8 mouse cellular contexts compared by ENCODE assay signal in the genomic region with DNA sequence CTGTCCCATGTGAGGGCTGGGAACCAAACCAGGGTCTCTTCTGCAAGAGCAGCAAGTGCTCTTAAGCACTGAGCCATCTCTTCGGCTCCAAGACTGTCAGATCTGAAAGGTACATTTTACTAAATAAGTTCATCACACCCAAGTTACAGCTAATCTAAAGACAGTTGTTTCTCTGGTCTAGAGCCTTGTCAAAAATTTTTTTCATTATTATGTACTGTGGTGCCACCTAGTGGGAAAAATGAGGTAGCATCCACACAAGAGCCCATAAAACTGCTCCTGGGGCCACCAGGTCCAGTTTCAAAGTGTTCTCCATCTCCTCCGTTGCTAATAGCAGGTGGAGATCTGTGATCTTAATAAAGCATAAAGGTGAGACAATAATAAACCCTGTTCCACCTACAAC. TPM values are rescaled to one million over a fixed set of nuclear protein-coding genes. Genes with fewer than 3 reads are reported as not detected.
A peak's percentile ranks its signal among the peaks of the same experiment; 100 is the strongest.
DNase-seq lines count a peak whose midpoint lies in the region; ATAC-seq and TF ChIP-seq lines count a peak whose summit lies in the region.

No protein-coding gene starts in this region.

- TF ChIP-seq CTCF in heart, adult 2 months (IDR thresholded peaks at IDR 0.05) = peak; percentile 88
- peak; percentile 75 for TF ChIP-seq CTCF in E14TG2a.4 (conservative IDR thresholded peaks at IDR 0.05; ENCODE audit: low read length)

- H3K4me3 ChIP-seq in heart, adult 2 months = no peak overlapping the region
- H3K4me3 ChIP-seq in heart, embryonic 11.5 days (ENCODE audit: low read depth, low read length) = no peak overlapping the region
- no peak overlapping the region for H3K4me3 ChIP-seq in E14TG2a.4 (replicated peaks; ENCODE audit: low read length)
- no peak overlapping the region for H3K4me3 ChIP-seq in forebrain, embryonic 16.5 days (replicated peaks; ENCODE audit: low read length)

- no peak overlapping the region for H3K9ac ChIP-seq in heart, adult 2 months (ENCODE audit: low read depth, low read length)
- H3K9ac ChIP-seq in heart, embryonic 11.5 days (ENCODE audit: low read depth, low read length) = no peak overlapping the region
- no peak overlapping the region for H3K9ac ChIP-seq in forebrain, embryonic 16.5 days (replicated peaks; ENCODE audit: low read depth, low read length)

- H3K9me3 ChIP-seq in heart, embryonic 11.5 days (replicated peaks; ENCODE audit: control insufficient read depth, low read length) = no peaks in the 10 kb centered on the region
- H3K9me3 ChIP-seq in E14TG2a.4 (ENCODE audit: low read length) = no peaks in the 10 kb centered on the region
- no peaks in the 10 kb centered on the region for H3K9me3 ChIP-seq in forebrain, embryonic 16.5 days (ENCODE audit: control insufficient read depth, low read length)

- no peaks in the 10 kb centered on the region for H3K79me2 ChIP-seq in heart, adult 2 months (replicated peaks; ENCODE audit: control insufficient read depth, insufficient read depth, low read length)

- no peaks in the 10 kb centered on the region for H3K36me3 ChIP-seq in heart, adult 2 months (ENCODE audit: control insufficient read depth, insufficient read depth, low read length)
- H3K36me3 ChIP-seq in heart, embryonic 11.5 days (ENCODE audit: control insufficient read depth, insufficient read depth, low read length) = no peaks in the 10 kb centered on the region
- H3K36me3 ChIP-seq in E14TG2a.4 (ENCODE audit: insufficient read depth, low read length) = peaks cover 5% of the 10 kb centered on the region; the same call in 1 of the 2 replicates
- H3K36me3 ChIP-seq in forebrain, embryonic 16.5 days (ENCODE audit: control insufficient read depth, insufficient read depth) = no peaks in the 10 kb centered on the region

- DNase-seq in heart, adult 2 months = peak; percentile 21 to 26
- peak; percentile 16 for DNase-seq in c-Kit-positive CD71-positive TER-119-positive erythroid progenitor cells, embryonic 14.5 days (ENCODE audit: low spot score)
- DNase-seq in layer of hippocampus, adult 8-10 months (ENCODE audit: low spot score in 2 of 2) = peak; percentile 34 to 68
- DNase-seq in mesoderm, embryonic 11.5 days (ENCODE audit: low read depth, low spot score) = peak; percentile 69
- DNase-seq in thymus, postnatal 0 days (ENCODE audit: low spot score) = peak; percentile 55

- TF ChIP-seq EP300 in heart, adult 2 months (IDR thresholded peaks at IDR 0.05; ENCODE audit: insufficient read depth, low read depth, low read length) = no peak

- no peak overlapping the region for H3K4me2 ChIP-seq in heart, embryonic 11.5 days
- H3K4me2 ChIP-seq in forebrain, embryonic 16.5 days (ENCODE audit: low read length) = no peak overlapping the region

- H3K4me1 ChIP-seq in heart, adult 2 months (ENCODE audit: control insufficient read depth, insufficient read depth, low read length) = no peaks in the 10 kb centered on the region
- H3K4me1 ChIP-seq in heart, embryonic 11.5 days (ENCODE audit: control insufficient read depth, insufficient read depth, low read length) = peaks cover 3% of the 10 kb centered on the region; the same call in 1 of the 2 replicates
- H3K4me1 ChIP-seq in E14TG2a.4 (replicated peaks; ENCODE audit: low read depth, low read length) = peaks cover 12% of the 10 kb centered on the region
- H3K4me1 ChIP-seq in forebrain, embryonic 16.5 days (replicated peaks; ENCODE audit: control insufficient read depth, insufficient read depth, low read length) = no peaks in the 10 kb centered on the region

- no peak for ATAC-seq in heart, embryonic 11.5 days (replicated peaks; ENCODE audit: insufficient number of reproducible peaks, low FRiP score, low TSS enrichment)
- peak; percentile 26; the same call in 1 of the 2 replicates for ATAC-seq in forebrain, embryonic 16.5 days

- no peaks in the 10 kb centered on the region for H3K27me3 ChIP-seq in heart, adult 2 months (ENCODE audit: control insufficient read depth, insufficient read depth, low read length)
- H3K27me3 ChIP-seq in heart, embryonic 11.5 days (ENCODE audit: control insufficient read depth, insufficient read depth, low read length) = peaks cover 4% of the 10 kb centered on the region
- H3K27me3 ChIP-seq in E14TG2a.4 (ENCODE audit: insufficient read depth, low read length) = no peaks in the 10 kb centered on the region
- no peaks in the 10 kb centered on the region for H3K27me3 ChIP-seq in forebrain, embryonic 16.5 days (replicated peaks; ENCODE audit: control insufficient read depth, insufficient read depth, low read length)

- no peak for TF ChIP-seq POLR2A in heart, adult 2 months (IDR thresholded peaks at IDR 0.05; ENCODE audit: insufficient read depth, low read depth, low read length)

- 13% methylated on average over 2 of the region's 2 CpGs for WGBS in heart, adult 2 months
- WGBS in heart, embryonic 11.5 days (ENCODE audit: insufficient replicate concordance) = 11% methylated on average over 2 of the region's 2 CpGs
- 23% methylated on average over 2 of the region's 2 CpGs for WGBS in forebrain, embryonic 16.5 days

- intact Hi-C loops in heart, adult 2 months (cut with DNase I) = loop anchor here (1.0 to 5.0 kb wide), 2 partner anchors 104 to 499 kb away; no protein-coding TSS in a partner anchor

- H3K27ac ChIP-seq in heart, adult 2 months = no peak overlapping the region
- H3K27ac ChIP-seq in heart, embryonic 11.5 days (ENCODE audit: low read depth, low read length) = no peak overlapping the region
- no peak overlapping the region for H3K27ac ChIP-seq in forebrain, embryonic 16.5 days (ENCODE audit: low read length)

RNA-seq across cellular contexts. Expression of a gene that starts 27.2 kb away (rescaled TPM):
- 10 to 100 TPM; 83.7 to 95.6 TPM for total RNA-seq in heart, adult 2 months (2021)
- polyA plus RNA-seq in heart, adult 2 months (2012; rRNA removed) = 52.5 and 75.9 TPM in 2 replicates
- 181 and 182 TPM in 2 replicates for polyA plus RNA-seq in heart, embryonic 11.5 days (2014; fragmentation: Nextera tagmentation; extraction: Ambion mirVana)
- polyA plus RNA-seq in forebrain, embryonic 16.5 days (2015; fragmentation: Nextera tagmentation; extraction: Ambion mirVana) = 413 and 432 TPM in 2 replicates
- 100 to 1,000 TPM; 103 to 115 (median 108) TPM for total RNA-seq in layer of hippocampus, adult 8-10 months (2022)
- polyA plus RNA-seq in thymus, postnatal 0 days (2015; fragmentation: Nextera tagmentation; extraction: Ambion mirVana) = 345 and 371 TPM in 2 replicates

RNA-seq across cellular contexts. Expression of a gene that starts 37.3 kb away (rescaled TPM):
- total RNA-seq in heart, adult 2 months (2021) = 10 to 100 TPM; 36.8 to 39.9 TPM
- 14.5 and 22.4 TPM in 2 replicates for polyA plus RNA-seq in heart, adult 2 months (2012; rRNA removed)
- polyA plus RNA-seq in heart, embryonic 11.5 days (2014; fragmentation: Nextera tagmentation; extraction: Ambion mirVana) = 45.4 and 50.1 TPM in 2 replicates
- 92.0 and 92.8 TPM in 2 replicates for polyA plus RNA-seq in forebrain, embryonic 16.5 days (2015; fragmentation: Nextera tagmentation; extraction: Ambion mirVana)
- total RNA-seq in layer of hippocampus, adult 8-10 months (2022) = 100 to 1,000 TPM in 1 of 4 experiments, 10 to 100 TPM in 3; 73.8 to 101 (median 90.1) TPM
- polyA plus RNA-seq in thymus, postnatal 0 days (2015; fragmentation: Nextera tagmentation; extraction: Ambion mirVana) = 53.9 and 58.7 TPM in 2 replicates

Comparison
In these comparisons a context has a peak if more than half of its experiments do, and no peak if none do; other contexts are left out.
1. DNase-seq: peak in every context shown above with its lines; median percentile 69 in mesoderm, embryonic 11.5 days; 55 in thymus, postnatal 0 days; 51 in layer of hippocampus, adult 8-10 months; 24 in heart, adult 2 months; 16 in c-Kit-positive CD71-positive TER-119-positive erythroid progenitor cells, embryonic 14.5 days.